Mouse (Mus musculus) left cerebral cortex, adult 18-20 months (tissue): ENCODE measurements around the gene Trappc6a. TPM values are rescaled to one million over a fixed set of nuclear protein-coding genes. Genes with fewer than 3 reads are reported as not detected.
"Not testable (repeated sequence)": the region's sequence is repeated elsewhere in the genome, so short reads cannot be mapped to it uniquely, and the experiment has no call there.

ENCODE experiments used
- DNase-seq, 2 experiments: peaks; one replicate each; pipeline ENCODE4 v3.0.0; 2021 to 2022; ENCODE audit warnings: low spot score in 2 of 2, mixed read lengths in 1 of 2
- total RNA-seq, 2 experiments: library from RNA; stranded (reverse); gene quantifications; 2 replicates each; pipeline ENCODE4 v1.2.3; 2021

Trappc6a gene
- total RNA-seq, 2 experiments from 2014 or later: 18.7 to 21.1 TPM

DNA sequence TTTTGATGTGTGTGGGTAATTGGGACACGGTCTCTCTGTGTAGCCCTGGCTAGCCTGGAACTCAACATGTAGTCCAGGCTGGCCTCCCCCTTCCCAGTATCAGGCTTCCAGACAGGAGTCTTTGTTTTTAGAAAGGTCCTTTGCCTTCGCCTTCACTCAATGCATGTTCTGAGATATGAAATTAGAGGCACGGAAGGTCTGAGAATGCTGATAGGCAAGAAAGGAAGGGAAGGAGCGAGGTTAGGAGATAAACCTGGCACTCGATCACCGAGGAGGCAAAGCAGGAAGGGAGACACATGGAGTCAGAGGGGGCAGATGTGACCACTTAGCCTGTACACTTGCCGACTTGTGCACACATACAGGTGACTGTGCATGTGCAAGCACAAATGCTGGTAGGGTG lies 21.6 kb upstream of the Trappc6a start:
- no peak for DNase-seq

DNA sequence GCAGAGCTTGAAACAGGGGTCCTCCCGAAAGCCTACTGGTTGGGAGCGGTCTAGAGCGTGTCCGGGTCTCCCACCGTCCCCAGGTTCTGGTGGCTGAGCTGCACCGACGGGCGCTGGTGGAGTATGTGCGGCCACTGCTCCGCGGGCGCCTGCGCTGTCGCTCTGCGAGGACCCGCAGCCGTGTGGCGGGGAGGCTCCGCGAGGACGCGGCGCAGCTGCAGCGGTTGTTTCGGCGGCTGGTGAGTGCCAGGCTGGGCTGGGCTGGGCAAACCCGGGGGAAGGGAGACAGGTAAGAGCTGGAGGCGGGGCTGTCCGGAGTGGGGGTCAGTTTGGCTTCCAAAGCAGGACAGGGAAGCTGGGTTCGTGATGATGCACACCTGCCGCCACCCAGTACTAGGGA lies 18.7 kb upstream of the Trappc6a start:
- peak in 1 of 2 experiments; percentile 20 for DNase-seq

DNA sequence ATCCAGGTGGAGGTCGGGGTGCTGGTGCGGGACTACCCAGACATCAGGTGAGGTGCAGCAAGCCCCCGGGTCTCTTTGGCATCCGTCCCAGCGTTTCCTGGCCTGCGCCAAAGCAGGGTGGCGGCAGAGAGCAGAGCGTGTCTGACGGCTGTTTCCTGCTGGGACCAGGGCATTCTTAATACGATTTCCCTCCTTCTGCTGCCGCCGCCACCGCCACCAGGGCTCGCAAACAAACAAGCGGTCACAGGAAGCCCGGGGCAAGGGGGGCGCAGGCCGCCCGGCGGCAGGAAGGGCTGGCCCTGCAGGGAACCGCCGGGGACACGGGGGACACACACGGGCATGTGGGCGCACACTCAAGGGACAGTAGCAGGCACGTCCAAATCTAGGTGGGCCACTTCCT lies 16.5 kb upstream of the Trappc6a start:
- no peak for DNase-seq

DNA sequence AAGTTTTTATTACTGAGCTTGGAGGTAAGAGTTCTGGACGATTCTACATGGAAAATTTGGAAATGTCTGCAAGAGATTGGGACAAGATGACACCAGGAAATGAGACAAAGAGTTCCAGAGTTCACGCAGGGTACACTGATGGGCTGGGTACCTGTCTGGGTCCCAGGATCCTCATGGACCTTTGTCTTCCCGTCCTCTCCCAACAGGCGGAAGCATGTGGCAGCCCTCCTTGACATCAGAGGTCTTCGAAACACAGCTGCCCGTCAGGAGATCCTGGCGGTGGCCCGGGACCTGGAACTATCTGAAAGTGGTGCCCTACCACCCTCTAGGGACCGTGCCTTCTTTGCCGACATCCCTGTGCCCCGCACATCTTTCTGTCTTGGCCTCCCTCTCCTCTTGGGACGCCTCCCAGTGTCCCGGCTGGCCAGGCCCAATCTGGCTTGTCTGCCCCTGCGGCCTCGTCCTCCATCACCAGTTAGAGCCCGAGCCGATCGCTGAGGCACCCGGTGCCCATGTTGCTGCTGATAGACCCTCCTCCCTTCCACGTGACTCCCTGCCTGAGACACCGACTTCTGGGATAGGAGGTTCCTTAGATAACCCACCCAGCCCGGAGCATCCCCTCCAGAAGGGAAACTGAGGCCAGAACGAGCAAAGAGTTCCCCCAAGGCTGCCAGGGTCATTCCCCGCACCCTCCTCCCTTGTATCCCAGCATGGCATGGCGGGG lies 13.3 kb upstream of the Trappc6a start:
- no peak for DNase-seq

DNA sequence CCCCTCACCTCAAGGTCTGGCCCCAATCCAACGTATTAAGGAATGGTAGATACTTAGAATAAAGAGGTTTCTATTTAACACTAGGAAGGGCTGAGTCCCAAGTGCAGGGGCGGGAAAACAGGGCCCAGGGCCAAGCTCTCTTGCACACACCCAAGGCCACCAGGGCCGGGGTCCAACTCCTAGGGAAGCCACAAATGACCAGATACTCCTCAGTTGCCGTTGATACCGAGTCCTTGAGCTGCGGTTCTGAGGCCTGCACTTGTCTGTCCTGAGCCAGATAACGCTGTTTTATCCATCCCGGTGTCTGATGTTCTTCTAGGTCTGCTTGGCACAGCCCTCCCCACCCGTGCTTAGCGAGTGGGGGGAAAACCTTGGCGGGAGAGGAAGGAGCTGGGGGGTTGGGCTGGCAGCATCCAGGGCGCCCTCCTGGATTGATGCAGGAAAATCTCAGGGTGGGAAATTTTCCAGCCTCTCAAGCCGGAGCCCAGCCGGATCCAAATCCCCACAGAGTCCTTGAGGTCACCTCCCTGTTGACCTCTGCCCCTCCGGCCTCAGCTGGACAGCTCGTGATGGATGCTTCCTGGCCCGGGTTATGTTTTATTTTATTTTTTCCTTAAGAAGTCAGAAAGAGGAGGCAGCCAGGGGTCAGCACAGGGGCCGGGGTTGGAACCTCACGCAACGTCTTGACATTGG lies 12.5 kb upstream of the Trappc6a start:
- DNase-seq: no peak

DNA sequence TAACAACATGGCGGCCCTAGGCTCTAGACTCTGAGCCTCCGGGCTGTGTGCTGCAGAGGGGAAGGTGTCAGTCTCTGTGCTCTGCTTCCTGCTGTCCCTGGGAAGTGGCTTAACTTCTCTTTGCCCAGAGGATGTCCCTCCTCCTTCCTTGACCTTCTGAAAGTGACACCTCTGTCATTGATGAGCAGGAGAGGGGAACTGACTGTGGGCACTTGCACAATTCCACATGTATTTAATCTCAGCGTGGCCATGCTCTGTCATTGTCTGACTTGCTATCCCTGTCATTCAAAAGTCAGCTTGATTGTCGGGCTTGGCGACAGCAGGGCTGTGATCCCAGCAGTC lies 12.0 kb upstream of the Trappc6a start:
- DNase-seq: no peak

DNA sequence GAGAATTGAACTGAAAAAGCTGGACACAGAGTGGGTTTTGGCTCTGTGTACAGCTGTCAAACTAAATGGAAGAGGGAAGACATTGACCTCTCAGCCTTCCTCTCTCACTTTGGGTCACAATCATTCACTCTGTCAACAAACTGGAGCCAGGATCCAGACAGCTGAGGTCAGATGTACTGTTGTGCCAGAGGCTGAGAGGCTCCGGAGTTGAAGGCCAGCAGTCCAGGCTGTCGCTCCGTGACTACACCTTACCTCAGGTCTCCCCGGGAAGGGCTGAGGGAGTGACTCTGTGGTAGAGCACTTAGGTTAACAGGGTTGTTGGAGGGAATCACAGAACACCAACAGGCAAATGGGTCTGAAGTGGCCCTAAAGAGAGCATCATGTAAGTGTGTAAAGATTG lies 9.9 kb upstream of the Trappc6a start:
- no peak for DNase-seq

DNA sequence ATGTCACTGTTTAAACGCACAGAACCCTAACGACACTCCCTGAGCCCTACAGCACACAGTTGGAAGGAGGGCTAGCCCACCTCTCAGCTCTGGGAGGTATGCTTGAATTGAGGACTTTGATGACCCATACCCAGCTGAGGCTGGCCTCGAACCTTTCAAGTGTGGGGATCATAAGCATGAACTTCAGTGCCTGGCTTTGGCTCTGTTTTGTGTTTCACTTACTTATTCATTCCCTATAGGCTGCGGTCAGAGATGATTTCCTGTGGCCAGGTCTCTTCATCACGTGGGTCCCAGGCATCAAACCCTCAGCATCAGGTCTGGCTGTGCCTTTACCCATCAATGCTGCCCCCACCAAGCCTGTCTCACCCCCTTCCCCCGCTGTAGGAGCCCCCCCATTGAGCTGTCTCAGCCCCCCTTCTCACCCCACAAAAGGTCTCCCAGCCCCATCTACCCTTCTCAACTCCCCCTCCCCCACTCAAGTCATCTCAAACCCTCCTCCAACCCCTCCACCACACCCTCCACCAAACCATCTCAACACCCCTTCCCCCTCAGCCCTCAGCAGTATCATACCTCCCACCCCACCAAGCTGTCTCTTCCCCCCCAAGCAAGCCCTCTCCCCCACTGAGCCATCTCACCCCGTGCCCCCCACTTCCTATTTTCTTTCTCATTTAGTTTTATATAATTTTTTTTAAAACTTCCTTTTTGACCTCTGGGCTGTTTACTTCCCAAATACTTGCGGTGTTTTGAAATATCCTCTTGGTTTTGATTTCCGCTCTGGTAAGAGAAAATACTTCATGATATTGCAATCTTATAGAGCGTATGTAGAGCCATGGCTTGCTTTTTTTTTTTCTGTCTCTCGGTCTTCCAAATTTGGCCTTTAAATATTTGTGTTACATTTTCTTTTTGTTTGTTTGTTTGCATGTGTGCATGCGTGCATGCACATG lies 7.5 kb upstream of the Trappc6a start:
- DNase-seq: no peak

DNA sequence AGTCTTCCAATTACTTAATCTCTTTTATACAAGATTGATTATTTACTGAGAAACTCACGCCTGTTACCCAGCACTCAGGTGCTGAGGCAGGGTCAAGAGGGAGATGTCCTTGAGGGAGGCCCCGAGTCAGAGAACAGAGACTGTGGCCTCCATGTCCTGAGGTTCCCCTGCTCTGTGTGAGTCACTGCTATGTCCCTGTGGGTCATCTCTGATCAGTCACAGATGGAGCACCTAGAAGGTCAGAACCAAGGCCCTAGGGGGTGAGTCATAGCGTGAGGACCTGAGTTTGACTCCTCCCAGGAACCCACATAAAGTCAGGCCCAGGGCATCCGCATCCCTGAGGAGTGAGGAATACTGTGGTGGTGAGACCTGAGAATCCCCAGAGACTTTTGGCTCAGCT lies 6.5 kb upstream of the Trappc6a start:
- DNase-seq: no peak

DNA sequence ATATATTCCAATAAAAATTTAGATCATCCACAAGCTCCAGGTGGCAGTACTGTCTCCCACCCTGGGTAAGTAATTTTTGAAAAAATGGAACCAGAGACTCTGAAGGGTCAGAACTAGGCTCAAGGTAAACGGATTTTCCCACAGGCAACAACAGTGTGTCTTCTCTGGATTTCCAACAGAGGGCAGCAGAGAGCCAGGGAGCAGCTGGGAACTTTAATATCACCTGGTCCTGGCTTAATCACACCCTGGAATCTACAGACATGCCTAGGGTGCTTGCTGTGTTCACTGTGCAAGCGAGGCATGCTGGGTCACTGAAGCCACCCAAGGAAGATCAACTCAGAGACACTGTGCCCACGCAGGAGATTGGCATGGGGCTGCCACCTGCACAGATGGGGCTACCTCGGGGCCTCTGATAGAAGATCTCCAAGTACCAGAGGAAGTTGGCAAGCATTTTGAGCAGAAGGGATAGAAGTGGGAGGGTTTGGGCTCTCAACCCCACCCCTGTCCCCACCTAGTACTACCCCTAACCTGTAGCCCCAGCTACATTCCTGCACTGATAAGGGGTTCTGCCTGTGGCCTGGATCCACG lies 4.6 kb upstream of the Trappc6a start:
- peak in 1 of 2 experiments; percentile 44 for DNase-seq

DNA sequence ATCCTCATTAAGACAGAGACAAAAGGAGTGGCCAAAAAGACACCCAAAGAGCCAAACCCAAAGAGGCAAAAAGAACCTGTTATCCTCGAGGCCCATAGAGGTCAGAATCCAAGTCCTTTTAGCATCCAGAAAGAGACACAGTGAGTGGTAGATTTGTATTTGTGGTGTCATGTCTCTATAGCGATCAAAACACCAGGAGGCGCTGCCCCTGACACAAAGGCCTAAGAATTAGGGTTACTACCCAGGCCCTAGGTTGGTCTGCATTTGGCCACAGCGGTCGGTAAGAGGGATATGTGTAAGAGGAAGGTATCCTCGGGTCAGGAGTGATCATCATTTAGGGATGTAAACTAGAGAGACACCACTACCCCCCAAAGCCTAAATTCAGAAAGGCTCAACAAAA lies 1.9 kb upstream of the Trappc6a start:
- DNase-seq: no peak

DNA sequence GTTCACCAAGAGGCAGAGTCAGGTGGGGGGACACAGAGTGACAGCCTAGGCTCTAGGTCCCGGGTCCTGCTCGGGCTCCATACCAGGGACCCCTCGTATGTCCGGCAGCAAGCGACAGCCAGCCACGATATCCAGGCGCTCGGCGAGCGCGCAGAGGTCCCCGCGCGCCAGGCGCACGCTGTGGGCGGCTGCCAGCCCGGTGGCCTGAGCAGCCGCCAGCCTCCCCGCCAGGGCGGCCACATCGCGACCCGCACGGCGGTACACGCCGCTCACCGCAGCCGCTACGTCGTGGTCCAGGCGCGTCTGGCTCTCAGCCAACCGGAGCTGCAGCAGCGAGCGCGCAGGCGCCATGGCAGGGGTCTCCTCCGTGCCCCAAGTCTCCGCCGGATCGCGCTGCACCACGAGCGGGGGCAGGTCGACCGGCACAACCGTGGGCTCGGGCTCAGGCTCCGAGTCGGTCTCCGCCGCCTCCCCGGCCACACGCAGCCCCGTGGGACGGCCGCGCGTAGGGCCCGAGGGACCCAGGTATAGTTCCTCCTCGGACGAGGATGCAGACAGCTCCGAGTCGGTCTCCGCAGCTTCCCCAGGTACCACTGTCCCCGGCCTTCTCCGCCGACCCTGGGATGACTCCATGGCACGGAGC lies 1.1 kb upstream of the Trappc6a start:
- DNase-seq: peak in 1 of 2 experiments; percentile 37

DNA sequence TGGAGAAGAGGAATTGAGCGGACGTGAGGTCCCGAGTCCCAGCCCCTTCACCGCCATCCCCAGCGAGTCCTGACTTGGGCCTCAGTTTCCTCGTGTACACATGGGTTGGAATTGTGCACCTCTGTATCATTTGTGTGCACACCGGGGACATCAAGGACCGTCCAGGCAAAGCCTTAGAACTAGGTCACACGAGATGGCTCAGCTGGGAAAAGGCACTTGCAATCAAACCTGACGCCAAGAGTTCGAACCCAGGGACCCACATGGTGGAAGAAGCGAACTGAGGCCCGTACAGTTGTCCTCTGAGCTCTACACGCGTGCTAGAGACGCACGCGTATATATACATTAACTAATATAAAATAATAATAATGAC lies 598 bp upstream of the Trappc6a start:
- no peak for DNase-seq

DNA sequence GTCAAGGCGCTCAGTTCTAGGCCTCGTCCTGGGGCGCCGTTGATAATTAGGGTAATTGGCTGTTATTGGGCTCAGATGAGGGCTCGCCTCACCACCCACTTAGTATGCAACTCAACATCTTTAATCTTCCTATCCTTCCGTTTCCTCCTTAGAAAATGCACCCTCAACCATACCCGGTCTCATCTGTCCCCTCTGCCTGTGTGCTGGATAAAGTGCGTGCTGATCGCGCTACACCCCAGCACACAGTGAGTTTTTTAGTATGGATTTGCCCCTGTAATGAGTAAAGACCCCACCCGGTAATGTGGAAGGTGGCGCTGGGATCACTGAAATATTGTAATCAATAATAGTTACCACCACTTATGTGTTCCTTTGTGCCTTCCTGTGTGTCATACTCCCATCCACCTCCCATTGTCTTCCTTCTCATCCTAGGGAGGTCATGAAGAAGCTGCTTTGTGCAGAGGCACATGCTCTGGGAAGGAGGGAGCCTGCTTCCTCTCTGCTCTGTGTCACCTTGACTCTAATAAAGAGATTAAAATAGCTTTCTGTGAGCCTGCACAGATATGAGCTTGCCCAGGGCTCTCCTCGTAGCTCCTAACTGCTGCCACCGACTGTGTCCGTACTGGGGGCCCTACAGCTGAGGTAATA lies 851 bp downstream of the Trappc6a start:
- no peak for DNase-seq

DNA sequence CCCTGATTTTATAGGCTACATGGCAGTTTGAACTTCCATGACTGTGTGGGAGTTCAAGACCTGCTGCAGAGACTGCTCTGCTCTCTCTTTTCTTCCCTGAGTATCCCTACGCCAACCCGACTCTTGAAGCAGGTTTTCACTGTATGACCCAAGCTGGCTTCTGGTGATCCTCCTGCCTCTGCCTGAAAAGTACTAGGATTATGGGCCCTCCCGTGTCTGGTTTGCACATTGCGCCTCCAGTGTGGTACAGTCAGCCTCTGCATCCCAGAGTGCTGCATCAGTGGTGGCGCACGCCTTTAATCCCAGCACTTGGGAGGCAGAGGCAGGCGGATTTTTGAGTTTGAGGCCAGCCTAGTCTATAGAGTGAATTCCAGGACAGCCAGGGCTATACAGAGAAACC lies 1.6 kb downstream of the Trappc6a start:
- DNase-seq: no peak

DNA sequence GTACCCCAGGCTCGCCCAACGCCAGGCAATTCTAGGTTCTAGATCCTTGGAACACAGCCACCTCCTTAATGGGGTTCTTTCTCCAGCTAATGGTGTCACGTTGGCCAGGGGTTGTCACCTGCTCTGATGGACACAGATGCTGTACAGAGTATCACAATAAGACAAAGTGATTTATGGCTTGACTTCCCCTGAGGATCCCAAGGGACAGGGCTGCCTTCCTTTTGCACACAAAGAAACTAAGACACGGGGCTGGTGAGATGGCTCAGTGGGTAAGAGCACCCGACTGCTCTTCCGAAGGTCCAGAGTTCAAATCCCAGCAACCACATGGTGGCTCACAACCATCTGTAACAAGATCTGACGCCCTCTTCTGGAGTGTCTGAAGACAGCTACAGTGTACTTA lies 3.7 kb downstream of the Trappc6a start:
- not testable (repeated sequence) for DNase-seq

DNA sequence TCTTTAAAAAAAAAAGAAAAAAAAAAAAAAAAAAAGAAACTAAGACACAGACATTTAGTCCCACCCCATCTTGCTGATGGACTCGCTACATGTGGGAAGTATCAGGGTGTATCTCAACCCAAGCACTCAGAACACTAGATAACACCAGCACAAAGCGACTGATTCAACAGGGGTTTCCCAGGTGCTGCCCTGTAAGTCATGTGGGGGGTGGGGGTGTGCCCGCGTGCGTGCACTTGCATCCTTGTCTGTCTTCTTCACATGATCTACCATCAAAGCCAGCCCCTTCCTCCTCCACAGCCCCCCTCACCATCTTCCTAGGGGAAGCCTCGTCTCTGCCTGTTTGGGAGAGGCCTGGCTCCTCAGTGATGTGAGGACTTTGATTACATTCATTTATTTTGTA lies 4.2 kb downstream of the Trappc6a start:
- no peak for DNase-seq

DNA sequence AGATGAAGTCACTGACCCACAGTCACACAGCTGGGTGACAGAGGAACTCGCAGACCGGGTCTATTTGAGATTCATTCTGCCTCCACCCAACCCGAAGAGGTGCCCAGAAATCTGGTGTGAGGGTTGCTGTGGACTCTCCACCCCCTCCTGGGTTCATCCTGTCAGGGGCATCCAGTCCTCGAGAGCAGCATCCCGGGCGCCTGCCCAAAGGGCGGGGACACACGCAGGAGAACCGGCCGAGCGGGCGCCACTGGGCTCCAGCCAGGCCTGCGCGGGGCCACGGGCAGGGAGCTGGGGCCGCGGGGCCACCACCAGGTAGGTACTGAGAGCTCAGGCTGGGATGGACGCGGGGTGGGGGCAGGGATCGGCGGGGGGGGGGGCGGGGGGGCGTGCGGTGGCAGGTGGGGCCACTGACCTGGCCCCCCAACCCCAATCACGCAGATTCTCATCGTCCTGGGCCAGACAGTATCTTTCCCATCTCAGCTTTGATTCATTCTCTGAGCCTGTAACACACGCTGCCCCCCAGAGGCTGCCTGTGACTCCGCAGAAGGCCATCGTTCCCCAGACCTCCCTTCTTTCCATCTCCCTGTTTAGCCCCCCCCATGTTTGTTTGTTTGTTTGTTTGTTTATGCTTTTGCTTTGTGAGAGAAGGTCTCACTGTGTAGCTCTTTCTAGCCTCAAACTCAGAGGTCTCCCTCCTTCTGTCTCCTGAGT lies 9.6 kb downstream of the Trappc6a start, which contains the start of gene Nkpd1:
Gene Nkpd1 (plus strand): TSS at position 187 of the 714 bp plus-strand sequence.
- DNase-seq: no peak

DNA sequence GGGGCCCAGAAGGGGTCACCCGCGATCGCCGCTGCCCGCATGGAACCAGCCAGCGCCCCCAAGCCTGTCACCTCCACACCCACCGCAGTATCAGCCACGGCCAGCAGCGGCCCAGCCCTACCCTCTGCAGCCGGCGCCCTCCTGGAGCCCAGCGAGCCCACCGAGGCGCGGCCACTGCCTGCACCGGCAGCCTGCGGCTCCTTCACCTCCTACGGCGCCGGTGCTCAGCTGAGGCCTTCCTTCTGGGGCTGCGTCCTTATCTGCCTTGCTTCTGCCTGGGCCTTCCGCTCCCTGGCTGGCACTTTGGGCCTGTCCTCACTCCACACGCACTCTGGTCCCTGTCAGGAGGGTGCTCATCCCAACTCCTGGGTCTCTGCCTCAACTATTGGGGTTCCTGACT lies 11.8 kb downstream of the Trappc6a start:
- no peak for DNase-seq
